Mouse (Mus musculus) cerebellum, postnatal 36 days (tissue): ENCODE data around the gene Uso1.
"Not testable (repeated sequence)": the region's sequence is repeated elsewhere in the genome, so short reads cannot be mapped to it uniquely, and the experiment has no call there.

Source experiments
- DNase-seq, 2 experiments: peaks; one replicate each; pipeline ENCODE4 v3.0.0; 2021 to 2022; ENCODE audit warnings: mixed read lengths in 2 of 2

The Uso1 gene

GRCm38 (mm10) chr5:92128570-92128969, 9.2 kb upstream of the Uso1 start:
- no peak for DNase-seq

DNA sequence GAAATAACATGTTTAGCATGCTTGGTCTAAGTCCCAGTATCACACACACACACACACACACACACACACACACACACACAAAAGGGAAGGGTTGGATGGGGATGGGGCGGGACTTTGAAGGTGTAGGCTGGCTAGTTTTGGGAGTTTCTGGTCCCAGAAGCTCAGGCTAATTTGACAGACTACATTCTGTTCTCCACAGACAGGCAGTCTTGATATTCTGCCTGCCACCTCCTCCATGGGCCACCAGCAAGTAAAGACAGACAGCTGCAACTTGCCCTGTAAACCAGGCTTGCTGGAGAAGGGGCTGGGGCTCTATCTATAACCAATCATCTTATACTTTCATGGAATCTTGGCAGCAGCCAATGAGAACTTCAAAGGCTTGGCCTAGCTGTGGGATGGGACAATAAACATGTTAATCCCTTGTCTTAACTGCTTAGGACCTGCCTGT, 8.4 kb upstream of the Uso1 start:
- DNase-seq, result no peak

DNA sequence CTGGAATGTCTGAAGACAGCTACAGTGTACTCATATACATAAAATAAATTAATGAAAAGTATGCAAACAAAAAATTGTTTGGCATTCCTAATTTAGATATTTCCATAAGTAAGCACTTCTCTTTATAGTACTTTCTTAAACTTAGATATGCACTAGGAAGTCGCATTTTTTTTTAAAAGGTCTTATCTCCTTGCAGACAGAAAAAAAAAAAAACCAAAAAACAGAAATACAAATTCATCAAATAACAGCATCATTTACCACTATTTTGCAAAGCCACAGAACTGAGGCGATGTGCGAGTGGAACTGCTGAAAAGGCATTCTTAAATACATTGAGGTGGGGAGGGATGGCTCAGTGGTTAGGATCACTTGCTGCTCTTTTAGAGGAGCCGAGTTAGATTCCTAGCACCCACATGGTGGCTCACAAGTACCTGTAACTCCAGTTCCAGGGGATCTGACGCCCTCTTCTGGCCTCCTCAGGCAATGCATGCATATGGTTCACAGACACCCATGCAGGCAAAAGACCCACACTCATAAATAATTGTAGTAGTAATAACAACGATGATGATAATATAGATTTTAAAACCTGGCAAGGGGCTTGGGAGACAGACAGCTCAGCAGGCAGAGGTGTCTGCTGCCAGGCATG, 7.6 kb upstream of the Uso1 start:
- DNase-seq, result no peak

- DNase-seq, result no peak
Measured at GRCm38 (mm10) chr5:92132127-92132526, 5.6 kb upstream of the Uso1 start.

- DNase-seq, result not testable (repeated sequence)
Measured at GRCm38 (mm10) chr5:92133006-92133405, 4.7 kb upstream of the Uso1 start.

- no peak for DNase-seq
Measured at GRCm38 (mm10) chr5:92134934-92135333, 2.8 kb upstream of the Uso1 start.

DNA sequence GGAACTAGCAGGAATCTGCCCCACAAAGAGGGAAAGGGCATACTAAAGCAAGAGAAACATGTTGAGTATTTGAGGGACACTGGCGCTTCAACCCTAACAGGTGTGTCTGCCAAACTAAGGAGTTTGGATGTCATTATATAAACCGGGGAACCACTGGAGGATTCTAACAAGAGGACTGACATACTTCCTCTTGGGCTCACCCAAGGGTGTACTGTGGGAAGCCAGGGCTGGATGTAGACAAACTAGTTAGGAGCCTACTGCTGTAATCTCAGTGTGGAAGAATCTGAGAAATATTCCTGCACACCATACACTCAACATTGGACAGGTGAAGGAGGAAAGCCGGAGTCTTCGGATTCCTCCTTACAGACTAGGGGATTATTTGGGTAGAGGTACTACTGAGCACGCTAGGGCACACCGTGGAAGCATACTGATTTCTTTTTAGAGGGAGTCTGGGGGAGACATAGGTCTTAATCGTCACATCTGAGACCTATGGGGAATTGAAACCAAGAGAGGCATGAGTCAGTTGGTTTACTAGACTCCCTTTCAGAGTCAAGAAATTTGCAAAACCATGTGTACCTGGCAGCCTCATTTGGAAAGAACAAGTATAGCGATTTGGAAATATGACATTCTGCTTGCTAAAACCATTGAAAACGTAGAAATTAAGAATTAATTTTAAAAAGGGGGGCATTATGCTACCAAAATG, 1.1 kb upstream of the Uso1 start:
- DNase-seq, result no peak

- peak in 1 of 2 experiments; percentile 60 for DNase-seq
Measured at GRCm38 (mm10) chr5:92138093-92138621, 419 bp downstream of the Uso1 start.

GRCm38 (mm10) chr5:92139191-92139590, 1.5 kb downstream of the Uso1 start:
- DNase-seq, result no peak

DNA sequence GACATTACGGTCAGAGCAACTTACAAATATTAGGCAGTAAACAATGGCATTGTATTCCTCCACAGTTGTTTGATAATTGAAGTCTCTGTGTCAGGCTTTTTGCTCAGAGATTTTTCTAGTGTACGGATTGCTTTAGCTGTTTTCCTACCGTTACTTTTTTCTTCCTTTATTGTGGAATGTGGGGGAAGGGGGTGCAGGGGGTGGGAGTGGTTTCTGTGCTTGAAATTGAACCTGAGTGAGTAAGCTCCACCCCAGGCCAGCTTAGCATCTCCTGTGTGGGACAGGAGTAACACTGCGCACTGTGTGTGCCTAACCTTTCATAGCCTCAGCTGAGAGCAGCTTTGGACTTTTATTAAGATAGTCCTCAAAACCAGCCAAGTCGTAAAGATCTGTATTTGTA, 4.0 kb downstream of the Uso1 start:
- no peak for DNase-seq

GRCm38 (mm10) chr5:92142481-92142880, 4.7 kb downstream of the Uso1 start:
- no peak for DNase-seq

DNA sequence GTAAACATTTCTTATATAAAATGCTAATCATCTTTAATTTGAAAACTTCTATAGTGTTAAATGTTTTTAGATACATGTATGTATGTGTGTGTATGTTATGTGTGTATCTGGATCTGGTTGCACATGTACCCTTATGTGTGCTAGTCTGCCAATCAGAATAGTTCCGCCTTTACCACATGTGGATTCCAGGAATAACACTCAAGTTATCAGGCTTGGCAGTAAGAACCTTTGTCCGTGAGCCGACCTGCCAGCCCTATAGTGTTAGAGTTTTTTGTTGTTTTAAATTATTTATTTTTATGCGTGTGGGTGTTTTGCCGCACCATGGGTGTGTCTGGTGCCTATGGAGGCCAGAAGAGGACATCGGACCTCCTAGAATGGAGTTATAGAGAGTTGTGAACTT, 5.9 kb downstream of the Uso1 start:
- DNase-seq, result no peak

- DNase-seq, result no peak
Measured at GRCm38 (mm10) chr5:92144954-92145708, 7.4 kb downstream of the Uso1 start.

DNA sequence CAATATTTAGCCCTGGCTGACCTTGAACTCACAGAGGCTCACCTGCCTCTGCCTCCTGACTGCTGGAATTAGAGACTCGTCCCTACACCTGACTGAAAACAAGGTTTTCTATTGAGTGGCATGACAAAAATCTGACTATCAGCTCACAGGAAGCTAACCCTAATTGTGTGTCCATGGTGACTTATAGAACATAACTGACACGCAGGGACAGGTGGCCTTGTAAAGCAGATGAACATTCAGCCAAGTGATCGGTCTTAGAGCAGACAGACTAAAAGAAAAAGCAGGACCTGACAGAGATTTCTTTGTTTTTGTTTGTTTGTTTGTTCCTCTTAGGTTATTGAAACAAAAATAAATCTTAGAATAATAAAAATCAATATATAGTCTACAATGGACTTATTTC, 10.5 kb downstream of the Uso1 start:
- no peak for DNase-seq

DNA sequence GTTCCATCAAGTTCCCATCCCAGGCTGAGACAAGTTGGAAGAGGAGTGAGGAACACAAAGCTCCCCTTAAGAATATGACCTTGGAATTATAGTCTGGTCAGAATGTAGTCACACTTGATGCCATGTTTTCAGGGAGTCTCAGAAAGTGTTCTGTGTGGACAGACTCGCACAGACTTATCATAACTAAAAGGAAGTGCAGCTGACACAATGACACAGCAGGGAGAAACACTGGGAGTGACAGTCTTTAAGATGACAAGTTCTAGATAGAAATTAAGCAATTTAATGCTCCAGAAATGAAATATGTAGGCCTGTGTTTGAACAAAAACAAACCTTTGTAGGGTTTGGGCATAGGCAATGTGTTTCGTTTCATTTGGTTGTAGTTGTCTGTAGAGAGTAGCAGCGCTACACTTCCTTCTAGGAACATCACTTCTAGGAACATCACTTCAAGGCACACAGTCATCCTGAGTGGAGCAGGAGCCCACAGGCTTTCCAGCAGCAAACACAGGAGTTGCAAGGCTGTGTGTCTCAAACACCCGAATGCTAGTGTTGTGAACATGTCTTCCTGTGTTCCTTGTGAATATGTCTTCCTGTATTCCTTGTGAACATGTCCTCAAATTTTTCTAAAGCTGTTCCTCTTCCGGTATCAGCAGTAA, 11.7 kb downstream of the Uso1 start:
- DNase-seq, result no peak

GRCm38 (mm10) chr5:92154861-92155260, 17.1 kb downstream of the Uso1 start:
- DNase-seq, result no peak

GRCm38 (mm10) chr5:92165976-92166375, 28.2 kb downstream of the Uso1 start:
- no peak for DNase-seq

GRCm38 (mm10) chr5:92183071-92183830, 45.5 kb downstream of the Uso1 start:
- DNase-seq, result no peak

DNA sequence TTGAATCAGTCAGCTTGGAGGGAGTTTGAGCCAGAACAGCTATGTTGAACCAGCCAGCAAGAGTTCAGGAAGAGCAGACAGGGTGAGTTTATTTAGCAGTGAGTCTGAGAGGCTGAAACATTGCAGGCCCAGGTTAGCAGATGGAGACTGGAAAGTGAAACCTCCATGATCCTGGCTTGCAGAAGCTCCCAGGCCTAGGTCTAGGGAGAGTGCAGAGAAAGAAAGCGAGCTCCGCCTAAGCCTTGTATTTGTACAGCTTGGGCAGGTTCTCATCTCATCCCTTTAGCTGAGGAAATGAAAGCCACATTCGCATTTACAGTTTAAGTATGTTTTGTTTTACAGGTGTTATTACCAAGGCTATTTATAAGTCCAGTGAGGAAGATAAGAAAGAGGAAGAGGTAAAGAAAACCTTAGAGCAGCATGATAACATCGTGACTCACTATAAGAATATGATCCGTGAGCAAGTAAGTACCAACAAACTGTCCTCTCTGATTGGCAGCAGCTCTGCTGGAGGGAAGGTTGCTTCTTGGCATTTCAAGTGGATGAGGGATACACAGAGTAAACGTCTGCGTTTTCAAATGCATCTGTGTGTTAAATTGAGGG, 51.2 kb downstream of the Uso1 start:
- DNase-seq, result no peak

DNA sequence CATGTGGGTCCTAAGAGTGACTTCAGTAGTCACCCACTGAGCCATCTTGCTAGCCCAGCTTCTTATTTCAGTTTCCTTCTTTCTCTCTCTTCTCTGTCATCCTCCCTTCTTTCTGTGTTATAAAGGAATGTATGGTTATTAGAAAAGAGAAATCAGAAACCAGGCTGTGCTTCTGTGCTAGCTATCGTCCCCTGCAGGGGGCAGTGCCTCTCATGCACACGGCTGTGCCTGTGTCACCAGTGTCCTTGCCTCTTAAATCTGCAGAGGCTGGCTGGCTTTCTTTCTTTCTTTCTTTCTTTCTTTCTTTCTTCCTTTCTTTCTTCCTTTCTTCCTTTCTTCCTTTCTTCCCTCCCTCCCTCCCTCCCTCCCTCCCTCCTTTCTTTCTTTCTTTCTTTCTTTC, 58.0 kb downstream of the Uso1 start:
- peak; percentile 15 to 38 for DNase-seq

GRCm38 (mm10) chr5:92196895-92197811, 59.4 kb downstream of the Uso1 start:
- no peak for DNase-seq
